Mouse (Mus musculus): Measurements from ENCODE around the gene Zfp612. TPM values are rescaled to one million over a fixed set of nuclear protein-coding genes. Genes with fewer than 3 reads are reported as not detected.

Zfp612 gene
- polyA plus RNA-seq, 1 experiment from 2014 or later: 8.8 TPM

DNA sequence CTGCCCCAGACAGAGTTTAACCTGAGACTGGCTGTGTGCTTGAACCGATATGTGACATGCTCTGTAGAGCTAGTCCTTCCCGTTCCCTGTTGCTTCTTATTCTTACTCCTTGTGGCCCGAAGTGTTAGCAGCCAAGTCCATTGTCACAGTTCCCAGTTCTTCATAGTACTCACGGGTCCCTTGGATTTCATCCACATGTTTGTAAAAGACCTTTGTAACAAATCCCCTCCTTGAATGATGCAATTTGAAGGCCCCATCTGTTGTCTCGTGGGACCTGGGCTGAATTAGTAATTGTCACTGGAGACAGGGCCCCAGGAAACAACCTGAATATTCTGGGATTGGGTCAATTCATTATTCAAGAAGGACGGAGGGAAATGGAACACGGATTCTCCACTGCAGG, 56.0 kb downstream of the Zfp612 start:
- H3K36me3 ChIP-seq: no peaks in the 10 kb centered on the region
- no peak overlapping the region for H3K27ac ChIP-seq (replicated peaks)
- WGBS: 70% methylated on average over 7 of the region's 7 CpGs
- no peaks in the 10 kb centered on the region for H3K4me1 ChIP-seq
- H3K9me3 ChIP-seq (replicated peaks): no peaks in the 10 kb centered on the region
- no peak for ATAC-seq (ENCODE audit: insufficient number of reproducible peaks, low FRiP score, low TSS enrichment, low read depth)
- no peak overlapping the region for H3K4me2 ChIP-seq (replicated peaks)
- no peak overlapping the region for H3K9ac ChIP-seq
- H3K27me3 ChIP-seq: no peaks in the 10 kb centered on the region
- no peak overlapping the region for H3K4me3 ChIP-seq (replicated peaks)

DNA sequence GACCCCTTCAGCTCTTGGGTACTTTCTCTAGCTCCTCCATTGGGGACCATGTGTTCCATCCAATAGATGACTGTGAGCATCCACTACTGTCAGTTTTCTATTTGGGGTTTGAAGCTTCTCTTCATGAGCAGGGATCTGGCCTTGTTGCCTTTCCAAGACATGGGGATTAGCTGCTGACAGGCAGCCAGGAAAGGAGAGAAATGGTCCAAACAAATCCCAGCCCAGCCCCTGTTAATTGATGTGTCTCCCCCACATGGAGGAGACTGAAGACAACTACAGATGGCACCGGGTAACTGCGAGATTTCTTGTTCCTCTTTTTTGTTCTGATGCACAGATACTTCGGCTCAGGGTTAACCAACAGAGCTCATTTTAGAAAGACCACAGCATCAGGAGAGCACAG, 60.6 kb downstream of the Zfp612 start:
- Histone ChIP-seq H3K27me3 (no peaks in the 10 kb centered on the region), H3K4me2 (replicated peaks) (no peak overlapping the region)
- WGBS: 65% methylated on average over 3 of the region's 3 CpGs

DNA sequence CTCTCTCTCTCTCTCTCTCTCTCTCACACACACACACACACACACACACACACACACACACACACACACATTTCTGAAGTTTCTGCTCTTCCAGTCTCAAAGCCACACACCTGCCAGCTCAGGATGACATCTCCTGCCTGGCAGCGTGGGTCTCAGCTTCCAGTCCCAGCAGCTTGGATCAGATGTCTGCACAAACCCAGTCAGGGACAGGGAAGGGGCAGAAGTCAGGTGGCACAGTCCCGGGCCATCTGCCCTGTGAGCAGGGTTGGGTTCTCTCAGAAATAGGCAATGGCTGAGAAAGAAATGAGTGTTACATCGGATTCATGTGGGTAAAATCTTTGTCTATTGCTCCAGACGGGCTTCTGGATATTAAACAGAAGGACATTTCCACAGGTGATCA, 61.2 kb downstream of the Zfp612 start:
- no peak for ATAC-seq (ENCODE audit: insufficient number of reproducible peaks, low FRiP score, low TSS enrichment, low read depth)
- H3K9ac ChIP-seq: no peak overlapping the region
- H3K4me3 ChIP-seq (replicated peaks): no peak overlapping the region
- H3K27ac ChIP-seq (replicated peaks): no peak overlapping the region
- no peaks in the 10 kb centered on the region for H3K9me3 ChIP-seq (replicated peaks)
- H3K36me3 ChIP-seq: no peaks in the 10 kb centered on the region
- H3K27me3 ChIP-seq: no peaks in the 10 kb centered on the region
- WGBS: 66% methylated on average over 4 of the region's 4 CpGs
- no peaks in the 10 kb centered on the region for H3K4me1 ChIP-seq
- no peak overlapping the region for H3K4me2 ChIP-seq (replicated peaks)

More for the DNA sequence above, 60.6 kb downstream of the Zfp612 start:
- Histone ChIP-seq H3K9me3 (replicated peaks) (no peaks in the 10 kb centered on the region), H3K36me3 (no peaks in the 10 kb centered on the region), H3K4me1 (no peaks in the 10 kb centered on the region), H3K4me3 (replicated peaks) (no peak overlapping the region), H3K27ac (replicated peaks) (no peak overlapping the region), H3K9ac (no peak overlapping the region)
- ATAC-seq (ENCODE audit: insufficient number of reproducible peaks, low FRiP score, low TSS enrichment, low read depth): no peak

Other genes starting within 250 kb of the Zfp612 start
- 3.3 and 3.6 TPM in 2 replicates for gene Phlpp2, start 211.2 kb upstream of the Zfp612 start, polyA plus RNA-seq (2015; fragmentation: Nextera tagmentation; extraction: Ambion mirVana)
- gene Marveld3, start 117.5 kb upstream of the Zfp612 start, polyA plus RNA-seq (2015; fragmentation: Nextera tagmentation; extraction: Ambion mirVana): 5.2 and 5.6 TPM in 2 replicates
- 0.27 TPM in 1 of 2 replicates, not detected in the other for gene Tat, start 89.3 kb upstream of the Zfp612 start, polyA plus RNA-seq (2015; fragmentation: Nextera tagmentation; extraction: Ambion mirVana)
- not detected in 2 replicates for gene Chst4, start 40.0 kb upstream of the Zfp612 start, polyA plus RNA-seq (2015; fragmentation: Nextera tagmentation; extraction: Ambion mirVana)
- gene Gm21964, start 21.5 kb downstream of the Zfp612 start, polyA plus RNA-seq (2015; fragmentation: Nextera tagmentation; extraction: Ambion mirVana): not detected in 2 replicates
- not detected in 2 replicates for gene Gm17720, start 23.0 kb downstream of the Zfp612 start, polyA plus RNA-seq (2015; fragmentation: Nextera tagmentation; extraction: Ambion mirVana)
- gene Calb2, start 88.5 kb downstream of the Zfp612 start, polyA plus RNA-seq (2015; fragmentation: Nextera tagmentation; extraction: Ambion mirVana): 24.6 and 37.7 TPM in 2 replicates
- 7.5 and 7.9 TPM in 2 replicates for gene Cmtr2, start 135.9 kb downstream of the Zfp612 start, polyA plus RNA-seq (2015; fragmentation: Nextera tagmentation; extraction: Ambion mirVana)
- gene Hydin, start 187.2 kb downstream of the Zfp612 start, polyA plus RNA-seq (2015; fragmentation: Nextera tagmentation; extraction: Ambion mirVana): 0.64 and 0.89 TPM in 2 replicates